Mouse (Mus musculus) forebrain, embryonic 11.5 days (tissue): ENCODE measurements at regions not wholly inside any gene's neighbourhood (a gene's known extent, or its start where the extent isn't known, plus 50 kb on each side); places are given as distances from the start of the nearest gene placed in this dataset.

ENCODE experiments used
- ATAC-seq: fragments of 200-750 bp; cut with Nextera tagmentation; replicated peaks from 2 replicates; pipeline ENCODE4 v1.8.0; 2017; ENCODE audit warnings: moderate TSS enrichment; ENCODE audit not compliant: low FRiP score
- DNase-seq: peaks from one replicate; pipeline ENCODE4 v3.0.0-alpha.2; 2017; ENCODE audit warnings: low spot score
- H3K27ac ChIP-seq: fragments of 300-500 bp; sonication (generic); 2 replicates; pipeline ENCODE4 v1.5.1; 2014; ENCODE audit warnings: low read depth, low read length
- H3K27me3 ChIP-seq: fragments of 300-500 bp; sonication (generic); 2 replicates; pipeline ENCODE4 v1.6.1; 2014; ENCODE audit warnings: mild to moderate bottlenecking, low read length, mixed read lengths; ENCODE audit not compliant: control insufficient read depth, insufficient read depth
- H3K36me3 ChIP-seq: fragments of 300-500 bp; sonication (generic); 2 replicates; pipeline ENCODE4 v1.6.1; 2014; ENCODE audit warnings: mild to moderate bottlenecking, low read length, moderate library complexity, mixed read lengths; ENCODE audit not compliant: control insufficient read depth, insufficient read depth
- H3K4me1 ChIP-seq: fragments of 300-500 bp; sonication (generic); replicated peaks from 2 replicates; pipeline ENCODE4 v1.6.1; 2014; ENCODE audit warnings: low read length, mixed read lengths; ENCODE audit not compliant: control insufficient read depth, insufficient read depth
- H3K4me2 ChIP-seq: fragments of 300-500 bp; sonication (generic); 2 replicates; pipeline ENCODE4 v1.6.1; 2014; ENCODE audit warnings: low read depth, mild to moderate bottlenecking, low read length, moderate library complexity, mixed read lengths; ENCODE audit not compliant: severe bottlenecking
- H3K4me3 ChIP-seq: fragments of 300-500 bp; sonication (generic); 2 replicates; pipeline ENCODE4 v1.5.1; 2014; ENCODE audit warnings: low read depth, low read length
- H3K9ac ChIP-seq: fragments of 300-500 bp; sonication (generic); 2 replicates; pipeline ENCODE4 v1.6.1; 2014; ENCODE audit warnings: low read length
- H3K9me3 ChIP-seq: fragments of 300-500 bp; sonication (generic); 2 replicates; pipeline ENCODE4 v1.6.1; 2016; ENCODE audit warnings: low read length, mixed read lengths; ENCODE audit not compliant: control insufficient read depth
- WGBS: fragments of 180-500 bp; shearing (Covaris S2); extraction: QIAGEN DNeasy Blood & Tissue Kit; methylation state at CpG from one replicate; pipeline ENCODE4 v1.1.7; 2014; 5-methylcytosine and 5-hydroxymethylcytosine counted together

GRCm38 (mm10) chr15:62178568-62178967, 1255.8 kb upstream of the A1bg start:
- no peak overlapping the region for H3K9ac ChIP-seq
- WGBS = 87% methylated on average over 6 of the region's 6 CpGs
- no peak overlapping the region for H3K27ac ChIP-seq
- H3K9me3 ChIP-seq = no peaks in the 10 kb centered on the region
- H3K27me3 ChIP-seq = no peaks in the 10 kb centered on the region
- H3K4me1 ChIP-seq = no peaks in the 10 kb centered on the region
- no peak overlapping the region for H3K4me2 ChIP-seq
- ATAC-seq = no peak
- H3K4me3 ChIP-seq = no peak overlapping the region
- no peaks in the 10 kb centered on the region for H3K36me3 ChIP-seq
- no peak for DNase-seq

DNA sequence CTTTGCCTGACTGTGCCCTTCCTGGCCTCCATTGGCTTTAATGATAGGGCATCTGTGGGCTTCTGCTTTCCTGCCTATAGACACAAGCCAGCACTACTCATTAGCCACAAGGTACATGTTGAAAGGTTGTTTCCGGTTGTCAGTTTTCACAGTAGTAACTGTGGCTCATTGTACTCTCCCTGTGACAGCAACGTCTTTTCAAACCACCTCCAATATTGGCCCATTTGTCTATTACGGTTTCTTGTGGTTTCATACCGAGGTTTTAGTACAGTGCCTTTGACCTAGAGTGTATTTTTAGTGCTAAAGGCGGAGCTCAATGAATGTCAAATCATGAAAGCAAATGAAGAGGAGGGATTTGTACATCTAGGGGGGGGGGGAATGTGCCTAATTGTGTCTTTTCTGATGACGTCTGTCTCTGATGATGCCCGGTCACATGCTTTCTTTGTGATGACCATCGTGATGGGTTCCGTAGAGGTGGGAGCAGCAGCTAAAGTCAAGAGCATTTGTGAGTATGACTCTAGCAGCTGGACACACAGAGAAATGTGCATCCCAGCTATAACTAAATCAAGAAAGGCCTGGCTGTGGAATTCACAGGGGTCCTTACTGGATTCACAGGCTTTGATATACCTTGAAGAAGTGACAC, 1255.1 kb upstream of the A1bg start:
- H3K9ac ChIP-seq = no peak overlapping the region
- H3K9me3 ChIP-seq = no peaks in the 10 kb centered on the region
- ATAC-seq (no peak), DNase-seq (no peak)
- no peaks in the 10 kb centered on the region for H3K27me3 ChIP-seq
- no peak overlapping the region for H3K4me2 ChIP-seq
- no peak overlapping the region for H3K4me3 ChIP-seq
- H3K4me1 ChIP-seq = no peaks in the 10 kb centered on the region
- H3K36me3 ChIP-seq = no peaks in the 10 kb centered on the region
- H3K27ac ChIP-seq = no peak overlapping the region
- WGBS = 94% methylated on average over 9 of the region's 9 CpGs

DNA sequence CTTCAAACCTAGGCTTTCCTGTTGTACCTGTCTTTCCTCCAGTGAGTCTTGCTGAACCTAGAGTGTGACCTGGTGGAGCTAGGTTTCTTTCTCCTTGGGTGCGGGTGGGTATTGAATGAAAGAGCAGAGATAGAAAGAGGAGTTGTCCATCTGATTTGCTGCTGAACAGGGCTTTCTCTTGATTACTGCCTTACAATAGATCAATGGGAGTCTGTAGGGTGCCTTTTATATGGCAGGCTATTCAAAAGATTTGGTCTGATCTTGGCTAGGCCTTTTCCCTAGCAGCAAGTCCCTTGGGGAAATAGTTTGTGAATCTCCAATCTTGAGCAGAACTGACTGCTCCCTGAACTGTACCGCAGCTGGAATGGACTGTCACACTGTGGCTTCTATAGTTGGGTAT, 1253.3 kb upstream of the A1bg start:
- no peaks in the 10 kb centered on the region for H3K9me3 ChIP-seq
- H3K4me2 ChIP-seq = no peak overlapping the region
- no peak overlapping the region for H3K9ac ChIP-seq
- H3K4me3 ChIP-seq = no peak overlapping the region
- DNase-seq (no peak), ATAC-seq (no peak)
- no peaks in the 10 kb centered on the region for H3K4me1 ChIP-seq
- H3K27ac ChIP-seq = no peak overlapping the region
- no peaks in the 10 kb centered on the region for H3K27me3 ChIP-seq
- 55% methylated on average over 2 of the region's 2 CpGs for WGBS
- H3K36me3 ChIP-seq = no peaks in the 10 kb centered on the region

GRCm38 (mm10) chr15:62173633-62174543, 1251.1 kb upstream of the A1bg start:
- Histone ChIP-seq H3K27me3 (no peaks in the 10 kb centered on the region), H3K27ac (no peak overlapping the region), H3K4me2 (no peak overlapping the region), H3K36me3 (no peaks in the 10 kb centered on the region), H3K9me3 (no peaks in the 10 kb centered on the region), H3K4me3 (no peak overlapping the region), H3K9ac (no peak overlapping the region), H3K4me1 (no peaks in the 10 kb centered on the region)
- WGBS = 93% methylated on average over 10 of the region's 10 CpGs
- DNase-seq (no peak), ATAC-seq (no peak)

GRCm38 (mm10) chr15:62171632-62172031, 1248.8 kb upstream of the A1bg start:
- no peak overlapping the region for H3K27ac ChIP-seq

DNA sequence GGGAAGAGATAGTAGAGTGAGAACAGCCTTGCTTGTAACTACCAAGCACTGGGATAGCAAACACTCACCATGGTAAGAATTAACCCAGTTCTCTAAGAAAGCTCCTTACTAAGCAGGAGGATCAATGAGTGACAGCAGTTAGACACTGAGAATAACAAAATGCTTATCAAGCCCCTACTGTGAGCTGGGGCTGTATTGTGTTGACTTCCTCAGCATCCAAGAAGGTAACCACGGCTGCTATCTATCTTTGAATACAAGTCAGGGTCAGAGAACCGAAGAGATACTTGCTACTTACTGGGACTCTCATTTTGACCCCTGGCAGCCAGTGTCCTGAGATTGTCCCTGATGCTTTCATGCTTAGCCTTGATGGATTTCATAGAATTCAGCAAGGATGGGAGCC, 1248.4 kb upstream of the A1bg start:
- no peak overlapping the region for H3K9ac ChIP-seq
- H3K36me3 ChIP-seq = no peaks in the 10 kb centered on the region
- no peak for DNase-seq
- no peak overlapping the region for H3K27ac ChIP-seq
- no peak overlapping the region for H3K4me2 ChIP-seq
- no peak for ATAC-seq
- H3K4me1 ChIP-seq = no peaks in the 10 kb centered on the region
- H3K27me3 ChIP-seq = no peaks in the 10 kb centered on the region
- 64% methylated on average over 2 of the region's 2 CpGs for WGBS
- H3K4me3 ChIP-seq = no peak overlapping the region
- H3K9me3 ChIP-seq = no peaks in the 10 kb centered on the region

More at GRCm38 (mm10) chr15:62171632-62172031, 1248.8 kb upstream of the A1bg start:
- H3K9me3 ChIP-seq = no peaks in the 10 kb centered on the region
- WGBS = 85% methylated on average over 7 of the region's 7 CpGs
- DNase-seq (no peak), ATAC-seq (no peak)
- no peak overlapping the region for H3K4me3 ChIP-seq
- no peaks in the 10 kb centered on the region for H3K27me3 ChIP-seq
- H3K4me2 ChIP-seq = no peak overlapping the region
- H3K4me1 ChIP-seq = no peaks in the 10 kb centered on the region
- H3K36me3 ChIP-seq = no peaks in the 10 kb centered on the region
- H3K9ac ChIP-seq = no peak overlapping the region

GRCm38 (mm10) chr15:62170337-62170736, 1247.5 kb upstream of the A1bg start:
- Histone ChIP-seq H3K4me3 (no peak overlapping the region), H3K27ac (no peak overlapping the region), H3K36me3 (no peaks in the 10 kb centered on the region), H3K9me3 (no peaks in the 10 kb centered on the region), H3K4me1 (no peaks in the 10 kb centered on the region), H3K27me3 (no peaks in the 10 kb centered on the region), H3K9ac (no peak overlapping the region), H3K4me2 (no peak overlapping the region)
- 98% methylated on average over 4 of the region's 4 CpGs for WGBS
- ATAC-seq (no peak), DNase-seq (no peak)

DNA sequence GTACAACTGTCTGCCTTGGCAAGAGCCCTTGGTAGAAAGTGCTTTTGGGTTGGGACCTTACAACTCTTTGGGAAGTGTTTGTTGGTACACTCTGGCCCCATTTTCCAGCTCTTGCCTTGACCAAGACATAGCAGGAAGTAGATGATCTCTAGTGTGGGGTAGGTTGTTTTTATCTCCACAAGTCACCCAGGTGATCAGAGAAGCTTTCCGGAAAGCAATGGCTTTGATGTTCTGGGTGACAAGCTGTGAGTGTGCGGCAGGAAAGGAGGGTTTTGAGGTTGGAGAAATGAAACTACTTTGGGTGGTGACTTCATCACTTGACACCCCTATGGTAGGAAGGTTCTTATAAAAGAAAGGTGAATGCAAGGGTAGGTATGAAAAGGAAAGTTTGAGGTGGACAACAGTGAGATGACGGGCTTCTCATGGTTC, 1246.8 kb upstream of the A1bg start:
- no peak for ATAC-seq
- Histone ChIP-seq H3K9me3 (no peaks in the 10 kb centered on the region), H3K27me3 (no peaks in the 10 kb centered on the region), H3K9ac (no peak overlapping the region), H3K27ac (no peak overlapping the region), H3K36me3 (no peaks in the 10 kb centered on the region), H3K4me3 (no peak overlapping the region), H3K4me2 (no peak overlapping the region), H3K4me1 (no peaks in the 10 kb centered on the region)
- WGBS = 95% methylated on average over 3 of the region's 3 CpGs
- DNase-seq = no peak
